Mouse (Mus musculus): ENCODE results near the gene Zfp282. TPM values are rescaled to one million over a fixed set of nuclear protein-coding genes. Genes with fewer than 3 reads are reported as not detected.

Gene Zfp282
- polyA plus RNA-seq, 1 experiment from 2014 or later, result 9.6 TPM

DNA sequence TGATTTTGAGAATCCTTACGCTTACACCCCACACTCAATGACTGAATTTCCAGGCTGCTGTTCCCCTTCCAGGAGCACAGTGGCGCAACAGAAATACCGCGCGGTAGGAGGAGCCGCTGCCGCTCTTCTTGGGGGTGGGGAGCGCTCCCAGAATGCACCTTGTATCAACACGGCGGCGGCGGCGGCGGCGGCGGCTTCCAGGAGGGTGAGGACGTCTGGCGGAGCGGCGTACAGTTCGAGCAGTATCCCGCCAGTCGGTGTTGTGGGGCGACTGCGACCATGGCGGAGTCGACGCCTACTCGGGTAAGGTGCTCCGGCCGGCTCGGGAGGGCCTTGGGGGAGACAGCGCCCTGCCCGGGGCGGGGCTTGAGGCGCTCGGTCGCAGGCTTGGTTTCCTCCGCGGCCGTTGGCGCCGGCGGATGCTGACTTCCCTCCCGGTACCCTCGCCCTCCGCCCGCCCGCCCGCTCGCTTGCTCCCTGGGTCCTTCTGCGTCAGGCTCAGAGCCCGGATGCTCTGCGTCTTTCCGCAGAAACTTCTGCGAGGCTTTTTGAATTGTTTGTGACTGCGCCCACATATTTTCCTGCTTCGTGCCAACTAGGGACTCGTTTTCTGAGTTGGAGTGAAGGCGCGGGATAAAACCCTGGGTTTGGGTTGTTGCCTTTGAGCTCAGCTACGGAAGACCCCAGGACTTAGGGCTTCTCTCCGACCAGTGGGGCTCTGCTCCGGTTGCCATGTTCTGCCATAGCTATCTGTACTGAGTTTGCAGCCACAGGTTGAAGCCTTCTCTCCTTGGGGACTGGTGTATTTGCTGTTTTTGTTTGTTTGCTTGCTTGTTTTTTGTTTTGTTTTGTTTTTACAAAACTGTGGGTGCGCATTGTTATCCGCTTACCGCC lies 43.7 kb downstream of the Zfp282 start, which contains the start of gene Zfp212:
TSS of gene Zfp212 (plus strand) at position 30 of the 894 bp plus-strand sequence.
- no peaks in the 10 kb centered on the region for H3K27me3 ChIP-seq (replicated peaks; ENCODE audit: insufficient read depth, low read length)
- 1% methylated on average over 65 of the region's 67 CpGs for WGBS
- peak within 1 kb of the TSS; percentile 98 for H3K27ac ChIP-seq (ENCODE audit: low read length)
- H3K9ac ChIP-seq (replicated peaks; ENCODE audit: low read depth), result peak within 1 kb of the TSS; percentile 74
- DNase-seq (ENCODE audit: low spot score), result peak; percentile 97
- ATAC-seq, result peak; percentile 96
- H3K4me3 ChIP-seq (ENCODE audit: low read depth, low read length), result peak within 1 kb of the TSS; percentile 83
- H3K9me3 ChIP-seq (ENCODE audit: low read length), result no peaks in the 10 kb centered on the region
- TF ChIP-seq EP300 (IDR thresholded peaks at IDR 0.05) (no peak), CTCF (IDR thresholded peaks at IDR 0.05) (peak; percentile 82)
- peak within 1 kb of the TSS; percentile 68 for H3K4me2 ChIP-seq (replicated peaks; ENCODE audit: low read depth, low read length)
- peaks cover 7% of the 10 kb centered on the region; the same call in 1 of the 2 replicates for H3K4me1 ChIP-seq (ENCODE audit: insufficient read depth, low read depth, low read length)
- no peaks in the 10 kb centered on the region for H3K36me3 ChIP-seq (ENCODE audit: insufficient read depth, low read length)

DNA sequence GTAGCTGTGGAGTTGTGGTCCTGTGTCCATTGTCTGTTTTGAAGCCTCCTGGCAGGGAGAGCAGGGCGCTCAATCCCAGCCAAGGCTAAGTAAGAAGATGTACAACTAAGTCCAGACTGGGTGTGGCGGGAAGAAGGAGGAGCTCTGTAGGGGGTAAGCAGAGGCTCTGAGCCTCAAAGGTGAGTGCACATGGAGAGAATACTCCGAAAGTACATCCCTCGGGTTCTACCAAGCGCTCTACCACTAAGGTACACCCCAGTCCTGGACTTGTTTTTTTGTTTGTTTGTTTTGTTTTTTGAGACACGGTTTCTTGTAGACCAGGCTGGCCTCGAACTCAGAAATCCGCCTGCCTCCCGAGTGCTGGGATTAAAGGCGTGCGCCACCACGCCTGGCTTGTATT lies 65.5 kb downstream of the Zfp282 start:
- Histone ChIP-seq H3K9me3 (ENCODE audit: low read length) (no peaks in the 10 kb centered on the region), H3K36me3 (ENCODE audit: insufficient read depth, low read length) (no peaks in the 10 kb centered on the region), H3K4me3 (ENCODE audit: low read depth, low read length) (peak overlapping the region; percentile 35; the same call in 1 of the 2 replicates), H3K27ac (ENCODE audit: low read length) (no peak overlapping the region), H3K27me3 (replicated peaks; ENCODE audit: insufficient read depth, low read length) (no peaks in the 10 kb centered on the region), H3K4me2 (replicated peaks; ENCODE audit: low read depth, low read length) (peak overlapping the region; percentile 65), H3K9ac (replicated peaks; ENCODE audit: low read depth) (no peak overlapping the region), H3K4me1 (ENCODE audit: insufficient read depth, low read depth, low read length) (peaks cover 11% of the 10 kb centered on the region)
- TF ChIP-seq CTCF (IDR thresholded peaks at IDR 0.05), result no peak
- TF ChIP-seq EP300 (IDR thresholded peaks at IDR 0.05), result no peak
- 41% methylated on average over 12 of the region's 12 CpGs for WGBS
- DNase-seq (ENCODE audit: low spot score), result no peak
- ATAC-seq, result no peak

DNA sequence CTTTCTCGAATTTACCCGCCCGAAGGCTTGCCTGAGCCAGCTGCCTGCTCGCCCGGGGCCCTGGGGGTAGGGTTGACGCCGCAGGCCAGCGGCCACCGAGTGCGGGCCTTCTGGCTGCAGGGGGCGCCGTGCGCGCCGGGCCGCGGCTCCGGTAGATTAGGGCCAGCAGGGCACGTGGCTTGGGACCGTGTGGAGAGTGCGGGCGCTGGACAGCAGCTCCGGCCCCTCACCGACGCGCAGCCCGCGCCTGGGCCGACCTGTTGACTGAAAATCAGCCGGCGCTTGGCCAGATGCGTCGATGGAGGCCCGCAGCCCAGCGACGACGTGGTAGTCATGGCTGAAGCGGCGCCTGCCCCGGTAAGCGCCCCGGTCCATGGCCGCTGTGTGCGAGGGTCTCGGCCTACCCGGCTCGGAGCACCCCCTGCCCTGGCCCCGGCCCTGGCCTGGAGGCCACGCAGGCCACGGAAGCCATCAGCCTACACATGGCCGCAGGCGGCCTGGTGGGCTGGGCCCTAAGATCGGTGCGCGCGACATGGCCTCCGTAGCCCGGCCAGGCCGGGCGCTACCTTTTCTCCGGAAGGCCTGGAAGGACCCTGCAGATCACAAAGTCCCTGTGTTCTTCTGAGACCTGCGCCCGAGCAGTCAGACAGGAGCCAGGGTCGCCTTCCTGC lies 66.2 kb downstream of the Zfp282 start:
- TF ChIP-seq CTCF (IDR thresholded peaks at IDR 0.05) (peak; percentile 75), EP300 (IDR thresholded peaks at IDR 0.05) (no peak)
- Histone ChIP-seq H3K9me3 (ENCODE audit: low read length) (no peaks in the 10 kb centered on the region), H3K27ac (ENCODE audit: low read length) (peak overlapping the region; percentile 64; the same call in 1 of the 2 replicates), H3K4me1 (ENCODE audit: insufficient read depth, low read depth, low read length) (peaks cover 11% of the 10 kb centered on the region), H3K9ac (replicated peaks; ENCODE audit: low read depth) (peak overlapping the region; percentile 43; the same call in 1 of the 2 replicates), H3K27me3 (replicated peaks; ENCODE audit: insufficient read depth, low read length) (no peaks in the 10 kb centered on the region), H3K4me2 (replicated peaks; ENCODE audit: low read depth, low read length) (peak overlapping the region; percentile 65), H3K36me3 (ENCODE audit: insufficient read depth, low read length) (no peaks in the 10 kb centered on the region), H3K4me3 (ENCODE audit: low read depth, low read length) (peak overlapping the region; percentile 35)
- ATAC-seq (peak; percentile 96), DNase-seq (ENCODE audit: low spot score) (peak; percentile 79)
- 14% methylated on average over 57 of the region's 64 CpGs for WGBS

DNA sequence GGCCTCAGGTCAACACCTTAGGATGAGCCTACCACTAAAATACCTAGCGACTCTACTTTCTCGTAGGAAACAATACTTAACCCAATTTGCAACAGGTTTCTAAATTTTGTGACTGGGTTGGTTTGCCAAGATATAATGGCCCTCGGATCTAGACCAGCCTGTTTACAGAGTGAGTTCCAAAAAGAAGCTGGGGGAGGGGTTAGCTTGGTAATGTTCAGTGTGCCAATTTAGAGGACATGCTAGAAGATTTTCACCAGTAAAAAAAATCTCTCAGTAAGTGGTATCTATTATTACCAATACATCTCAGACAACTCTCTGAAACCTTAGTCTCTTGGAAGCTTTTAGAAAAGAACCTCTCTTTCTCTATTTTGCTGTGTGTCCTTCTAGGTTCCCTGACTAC lies 66.7 kb downstream of the Zfp282 start:
- TF ChIP-seq EP300 (IDR thresholded peaks at IDR 0.05) (no peak), CTCF (IDR thresholded peaks at IDR 0.05) (no peak)
- DNase-seq (ENCODE audit: low spot score), result peak; percentile 16
- ATAC-seq, result no peak
- peak overlapping the region; percentile 64; the same call in 1 of the 2 replicates for H3K27ac ChIP-seq (ENCODE audit: low read length)
- H3K4me2 ChIP-seq (replicated peaks; ENCODE audit: low read depth, low read length), result peak overlapping the region; percentile 65
- peaks cover 11% of the 10 kb centered on the region for H3K4me1 ChIP-seq (ENCODE audit: insufficient read depth, low read depth, low read length)
- H3K9ac ChIP-seq (replicated peaks; ENCODE audit: low read depth), result 0 out of 2 replicates have a peak overlapping the region, but pooled peaks have one; percentile 43
- WGBS, result 52% methylated on average over 3 of the region's 3 CpGs
- H3K27me3 ChIP-seq (replicated peaks; ENCODE audit: insufficient read depth, low read length), result no peaks in the 10 kb centered on the region
- peak overlapping the region; percentile 35 for H3K4me3 ChIP-seq (ENCODE audit: low read depth, low read length)
- no peaks in the 10 kb centered on the region for H3K9me3 ChIP-seq (ENCODE audit: low read length)
- H3K36me3 ChIP-seq (ENCODE audit: insufficient read depth, low read length), result no peaks in the 10 kb centered on the region

DNA sequence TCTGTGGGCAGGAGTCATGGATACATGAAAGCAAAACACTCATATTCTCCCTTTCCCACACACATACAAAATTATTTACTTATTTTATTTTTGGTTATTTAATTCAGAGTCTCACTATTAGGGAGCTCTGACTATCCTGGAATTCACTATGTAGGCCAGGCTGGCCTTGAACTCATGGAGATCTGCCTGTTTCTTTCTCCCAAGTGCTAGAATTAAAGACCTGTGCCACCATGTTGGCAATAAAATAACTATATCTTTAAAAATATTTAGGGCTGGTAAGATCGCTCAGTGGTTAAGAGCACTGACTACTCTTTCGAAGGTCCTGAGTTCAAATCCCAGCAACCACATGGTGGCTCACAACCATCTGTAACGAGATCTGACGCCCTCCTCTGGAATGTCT lies 70.4 kb downstream of the Zfp282 start:
- Histone ChIP-seq H3K36me3 (ENCODE audit: insufficient read depth, low read length) (no peaks in the 10 kb centered on the region), H3K27ac (ENCODE audit: low read length) (no peak overlapping the region), H3K27me3 (replicated peaks; ENCODE audit: insufficient read depth, low read length) (no peaks in the 10 kb centered on the region), H3K9me3 (ENCODE audit: low read length) (no peaks in the 10 kb centered on the region), H3K4me2 (replicated peaks; ENCODE audit: low read depth, low read length) (no peak overlapping the region), H3K4me3 (ENCODE audit: low read depth, low read length) (no peak overlapping the region), H3K9ac (replicated peaks; ENCODE audit: low read depth) (no peak overlapping the region), H3K4me1 (ENCODE audit: insufficient read depth, low read depth, low read length) (peaks cover 11% of the 10 kb centered on the region)
- no peak for TF ChIP-seq EP300 (IDR thresholded peaks at IDR 0.05)
- TF ChIP-seq CTCF (IDR thresholded peaks at IDR 0.05), result no peak
- no peak for DNase-seq (ENCODE audit: low spot score)
- no peak for ATAC-seq
- 91% methylated on average over 4 of the region's 4 CpGs for WGBS

DNA sequence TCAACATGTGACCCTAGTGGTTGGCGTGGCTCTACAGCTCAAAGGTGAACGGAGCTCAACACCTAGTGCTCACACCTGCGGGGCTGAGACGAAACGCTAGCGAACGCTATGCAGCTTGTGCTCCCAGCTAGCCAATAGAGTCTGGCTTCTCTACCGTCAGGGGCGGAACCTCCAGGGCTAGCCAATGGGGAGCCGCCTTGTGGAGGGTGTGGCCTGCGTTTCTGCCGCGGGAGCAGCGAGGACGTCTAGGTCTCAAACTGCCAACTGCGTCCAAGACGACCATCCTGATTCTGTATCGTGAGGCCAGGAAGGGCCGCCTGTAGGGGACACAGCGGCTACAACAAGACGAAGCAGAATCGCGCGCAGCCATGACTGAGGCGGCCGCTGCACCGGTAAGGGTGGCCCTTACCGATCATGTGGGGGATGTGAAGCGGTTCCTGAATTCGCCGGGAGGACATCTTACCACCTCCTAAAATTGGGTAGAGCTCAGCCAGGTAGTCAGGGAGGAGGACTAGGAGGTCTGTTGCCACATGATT lies 76.3 kb downstream of the Zfp282 start, which contains the start of gene Zfp956:
TSS of gene Zfp956 (plus strand) at position 200 of the 536 bp plus-strand sequence.
- Histone ChIP-seq H3K4me3 (ENCODE audit: low read depth, low read length) (peak within 1 kb of the TSS; percentile 55), H3K4me1 (ENCODE audit: insufficient read depth, low read depth, low read length) (peaks cover 4% of the 10 kb centered on the region; the same call in 1 of the 2 replicates), H3K27ac (ENCODE audit: low read length) (peak within 1 kb of the TSS; percentile 45; the same call in 1 of the 2 replicates), H3K9me3 (ENCODE audit: low read length) (no peaks in the 10 kb centered on the region), H3K4me2 (replicated peaks; ENCODE audit: low read depth, low read length) (peak within 1 kb of the TSS; percentile 87), H3K36me3 (ENCODE audit: insufficient read depth, low read length) (no peaks in the 10 kb centered on the region), H3K27me3 (replicated peaks; ENCODE audit: insufficient read depth, low read length) (no peaks in the 10 kb centered on the region), H3K9ac (replicated peaks; ENCODE audit: low read depth) (peak within 1 kb of the TSS; percentile 59)
- ATAC-seq (peak; percentile 100), DNase-seq (ENCODE audit: low spot score) (peak; percentile 97)
- TF ChIP-seq EP300 (IDR thresholded peaks at IDR 0.05), result no peak
- peak; percentile 40 for TF ChIP-seq CTCF (IDR thresholded peaks at IDR 0.05)
- under 1% methylated on average over 31 of the region's 31 CpGs for WGBS
